Mouse (Mus musculus): ENCODE results near the gene Als2.

Gene Als2

DNA sequence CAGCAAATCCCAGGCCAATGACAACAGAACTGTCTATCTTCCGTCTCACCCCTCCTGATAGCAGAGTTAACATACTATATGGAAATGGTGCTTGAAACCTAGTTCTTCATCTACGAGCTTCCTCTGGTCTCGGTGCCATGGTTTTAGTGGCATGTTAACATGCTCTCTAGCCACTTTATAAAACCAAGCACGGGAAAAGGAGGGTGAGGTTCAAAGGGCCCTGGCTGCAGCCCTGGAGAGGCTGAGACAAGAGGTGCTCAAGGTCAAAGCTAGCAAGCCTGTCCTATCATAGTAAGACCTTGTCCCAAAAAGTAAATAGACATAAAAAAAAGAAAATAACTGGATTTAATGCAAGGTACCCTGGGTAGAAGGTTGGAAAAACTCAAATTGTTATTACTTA, 25.4 kb downstream of the Als2 start:
- DNase-seq, result no peak

DNA sequence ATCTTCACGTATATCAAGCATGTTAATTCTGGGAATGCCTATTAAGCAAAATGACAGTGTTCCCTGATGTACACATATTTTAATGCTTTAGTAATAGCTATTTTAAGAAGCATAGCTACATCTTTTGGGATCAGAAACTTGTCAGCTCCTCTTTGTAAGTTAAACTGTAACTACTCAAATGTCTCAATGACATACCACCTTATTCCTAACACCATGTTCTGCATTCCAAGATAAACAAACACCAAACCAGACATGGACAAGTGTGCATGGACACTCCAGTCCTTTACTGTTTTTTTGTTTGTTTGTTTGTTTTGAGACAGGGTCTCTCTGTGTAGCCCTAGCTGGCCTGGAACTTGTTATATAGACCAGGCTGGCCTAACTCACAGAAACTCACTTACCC, 28.7 kb downstream of the Als2 start:
- DNase-seq, result no peak

DNA sequence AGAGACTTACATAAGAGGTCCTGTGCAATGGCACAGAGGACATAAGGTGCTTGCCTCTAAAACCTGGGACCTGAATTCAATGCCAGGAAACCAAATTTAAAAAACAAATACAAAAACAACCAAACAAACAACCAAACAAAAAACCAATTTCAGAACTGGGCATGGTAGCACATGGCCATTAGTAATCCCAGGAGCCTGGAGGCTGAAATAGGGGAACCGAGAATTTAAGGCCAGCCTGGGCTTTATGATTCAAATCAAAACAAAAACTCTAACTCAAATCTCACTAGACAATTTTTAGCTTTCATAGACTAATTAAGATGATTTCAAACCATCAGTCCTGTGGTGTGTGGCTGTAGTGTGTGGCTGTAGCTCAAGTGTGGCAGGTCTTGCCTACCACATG, 32.5 kb downstream of the Als2 start:
- no peak for DNase-seq

GRCm38 (mm10) chr1:59202367-59202766, 34.7 kb downstream of the Als2 start:
- DNase-seq, result no peak

DNA sequence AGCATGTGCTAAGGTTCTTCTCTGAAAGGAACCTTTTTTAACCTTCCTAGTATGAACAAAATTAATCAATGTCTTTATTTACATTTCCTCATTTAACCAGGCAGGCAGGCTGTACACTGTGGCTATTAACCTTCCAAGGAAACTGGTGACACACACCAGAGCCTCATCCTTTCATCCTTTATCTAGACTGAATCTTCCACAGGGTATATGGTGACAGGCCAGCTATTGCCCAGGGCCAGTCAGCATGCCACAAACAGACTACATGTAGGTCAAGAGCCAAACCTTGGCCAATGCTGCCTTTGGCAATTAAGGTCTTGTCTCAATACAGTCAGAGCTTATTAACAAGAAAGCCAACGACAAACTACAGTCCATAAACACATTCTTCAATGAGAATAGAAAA, 35.5 kb downstream of the Als2 start:
- no peak for DNase-seq

DNA sequence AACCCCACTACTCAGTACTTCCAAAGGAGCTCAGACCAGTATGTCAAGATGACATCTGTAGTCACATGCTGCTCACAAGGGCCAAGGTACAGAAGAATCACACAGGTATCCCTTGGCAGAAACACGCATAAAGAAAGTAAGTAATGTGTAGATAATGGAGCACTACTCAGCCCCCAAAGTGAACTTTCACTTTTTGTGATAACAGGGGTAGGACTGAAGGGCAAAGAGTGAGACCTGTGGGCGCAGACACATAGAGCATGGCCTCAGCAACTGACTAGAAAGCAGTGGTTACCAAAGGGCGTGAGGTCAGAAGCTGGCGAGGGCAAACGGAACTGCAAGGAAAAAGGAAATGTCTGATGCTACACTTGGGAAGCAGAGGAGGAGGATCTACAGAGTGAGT, 36.1 kb downstream of the Als2 start:
- no peak for DNase-seq

- no peak for DNase-seq
These were observed 42.1 kb downstream of the Als2 start for GRCm38 (mm10) chr1:59194979-59195378.

DNA sequence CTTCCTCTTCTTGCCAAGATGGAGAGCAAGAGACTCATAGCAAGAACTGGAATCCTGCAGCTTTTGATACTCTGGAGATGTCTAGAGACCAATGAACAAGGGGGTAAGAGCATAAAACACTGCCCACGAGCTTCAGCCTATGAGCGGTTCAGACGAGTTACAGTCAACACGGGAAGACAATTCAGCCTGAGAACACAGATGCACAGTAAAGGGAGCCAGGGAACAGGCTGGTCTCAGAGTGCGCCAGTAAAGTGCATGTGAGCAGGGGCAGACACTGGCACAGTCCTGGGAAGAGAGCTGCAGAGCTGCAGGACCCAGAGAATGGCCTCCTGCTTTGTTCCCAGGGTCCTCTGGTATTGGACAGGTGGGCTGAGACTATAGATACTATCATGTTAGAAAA, 49.2 kb downstream of the Als2 start:
- no peak for DNase-seq

- no peak for DNase-seq
These were observed 50.7 kb downstream of the Als2 start for GRCm38 (mm10) chr1:59186317-59186716.

- no peak for DNase-seq
These were observed 51.6 kb downstream of the Als2 start for GRCm38 (mm10) chr1:59185410-59185809.

DNA sequence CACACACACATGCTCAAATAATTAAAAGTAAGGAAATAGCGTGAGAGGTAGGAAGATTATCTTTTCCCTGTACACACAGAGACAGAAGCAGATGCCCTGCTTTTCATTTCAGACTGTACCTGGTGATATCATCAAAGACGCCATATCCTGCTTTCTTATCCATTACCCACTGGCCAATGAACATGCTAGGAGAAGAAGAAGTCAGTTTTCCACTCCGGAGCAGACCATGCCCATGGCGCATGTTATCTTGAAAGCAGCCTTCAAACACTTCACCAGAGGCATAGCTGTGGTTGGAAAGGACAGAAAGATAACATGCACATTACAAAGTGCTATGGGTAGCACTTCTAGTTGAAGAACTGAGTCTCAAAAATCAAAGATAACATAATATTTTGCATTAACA, 54.0 kb downstream of the Als2 start:
- no peak for DNase-seq

DNA sequence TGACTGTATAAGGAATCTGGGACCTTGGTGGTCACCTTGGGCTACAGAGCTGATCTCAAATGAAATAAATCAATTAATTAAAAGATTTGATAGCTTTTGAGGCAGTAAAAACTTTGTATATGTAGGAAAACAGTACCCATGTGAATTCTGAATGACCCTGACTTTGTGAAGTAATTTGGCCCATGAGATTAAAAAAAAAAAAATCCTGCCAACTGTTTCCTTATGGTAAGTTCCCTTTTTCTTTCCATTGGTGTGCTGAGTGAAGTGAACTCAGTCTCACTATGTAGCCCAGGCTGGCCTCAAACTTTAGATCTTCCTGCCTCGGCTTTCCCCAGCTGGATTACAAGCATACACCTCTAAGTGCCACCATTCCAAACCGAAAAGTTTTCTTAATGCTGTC, 54.7 kb downstream of the Als2 start:
- no peak for DNase-seq

DNA sequence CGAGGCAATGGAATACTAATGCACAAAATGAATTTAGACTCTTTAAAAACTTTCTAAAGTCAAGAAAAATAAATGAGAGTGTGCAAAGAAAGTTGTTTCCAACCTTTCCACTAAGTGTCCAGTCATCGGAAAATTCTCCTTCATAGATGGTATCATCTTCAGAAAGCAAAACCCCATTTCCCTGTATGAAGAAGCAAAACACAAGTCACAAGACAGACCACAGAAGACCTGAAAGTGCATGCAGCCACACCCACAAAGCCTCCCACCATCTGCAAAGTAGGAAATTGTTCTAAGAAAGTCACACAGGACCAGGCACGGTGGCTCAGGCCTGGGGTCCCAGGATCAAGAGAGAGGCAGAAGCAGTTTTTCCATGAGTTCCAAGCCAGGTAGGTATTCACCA, 57.0 kb downstream of the Als2 start:
- no peak for DNase-seq

GRCm38 (mm10) chr1:59178401-59178800, 58.6 kb downstream of the Als2 start:
- no peak for DNase-seq

DNA sequence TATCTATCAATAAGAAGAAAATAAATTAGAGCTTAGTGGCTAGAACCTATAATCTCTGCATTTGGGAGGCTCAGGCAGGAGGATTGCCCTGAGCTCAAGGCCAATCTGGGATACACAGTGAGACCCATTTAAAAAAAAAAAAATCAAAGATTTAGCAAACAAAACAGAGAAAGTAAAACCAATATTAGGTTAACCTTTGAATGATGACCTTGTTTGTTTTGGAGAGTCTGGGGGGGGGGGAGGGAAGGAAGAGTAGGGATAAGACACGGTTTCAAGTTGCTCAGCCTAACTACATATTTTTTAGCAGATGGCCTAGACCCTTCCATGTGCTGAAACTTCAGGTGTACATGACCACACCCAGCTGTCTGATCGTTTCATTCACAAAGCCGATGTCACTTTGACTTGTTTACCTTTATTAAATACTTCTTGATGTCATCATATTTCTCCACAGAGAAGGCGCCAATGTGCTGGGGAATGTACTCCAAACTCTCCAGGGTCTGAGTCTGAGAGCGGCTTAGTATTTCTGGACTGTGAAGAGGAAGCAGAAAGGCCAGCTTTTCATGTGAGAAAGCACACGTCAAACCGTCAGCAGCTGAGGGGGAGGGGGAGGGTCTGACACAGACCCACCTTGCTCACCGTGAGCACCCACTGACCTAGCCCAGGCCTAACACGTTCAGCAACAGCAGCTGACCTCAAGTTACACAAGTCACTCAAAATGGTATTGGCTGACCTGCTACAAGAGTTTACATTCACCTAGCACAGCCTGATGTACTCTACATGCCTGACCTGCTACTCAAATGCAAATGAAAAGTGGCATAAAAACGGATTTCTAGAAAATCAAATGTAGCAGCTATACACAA, 62.3 kb downstream of the Als2 start:
- no peak for DNase-seq

GRCm38 (mm10) chr1:59173023-59173422, 64.0 kb downstream of the Als2 start:
- DNase-seq, result no peak

- DNase-seq, result no peak
These were observed 65.2 kb downstream of the Als2 start for GRCm38 (mm10) chr1:59171875-59172274.

GRCm38 (mm10) chr1:59170290-59170689, 66.7 kb downstream of the Als2 start:
- DNase-seq, result no peak

- no peak for DNase-seq
These were observed 67.4 kb downstream of the Als2 start for GRCm38 (mm10) chr1:59169586-59169985.

DNA sequence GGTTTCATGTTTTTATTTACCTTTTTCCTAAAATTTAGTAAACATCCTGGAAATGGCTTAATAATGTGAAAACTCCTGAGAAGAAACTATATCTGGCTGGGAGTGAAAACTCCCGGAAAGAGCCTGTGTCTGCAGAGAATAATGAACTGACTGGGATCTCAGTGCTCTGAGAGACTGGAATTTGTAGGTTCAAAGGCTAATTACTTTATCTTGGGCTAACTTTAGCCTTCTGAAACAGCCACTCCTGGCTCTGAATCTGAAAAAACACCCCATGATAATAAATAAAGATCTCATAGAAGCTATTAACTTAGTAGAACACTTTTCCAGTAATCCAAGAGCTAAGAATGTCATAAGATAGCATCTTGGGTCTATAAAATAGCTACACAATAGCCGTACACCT, 68.5 kb downstream of the Als2 start:
- no peak for DNase-seq

GRCm38 (mm10) chr1:59167654-59168425, 69.2 kb downstream of the Als2 start:
- DNase-seq, result no peak

GRCm38 (mm10) chr1:59166232-59166905, 70.7 kb downstream of the Als2 start:
- no peak for DNase-seq

DNA sequence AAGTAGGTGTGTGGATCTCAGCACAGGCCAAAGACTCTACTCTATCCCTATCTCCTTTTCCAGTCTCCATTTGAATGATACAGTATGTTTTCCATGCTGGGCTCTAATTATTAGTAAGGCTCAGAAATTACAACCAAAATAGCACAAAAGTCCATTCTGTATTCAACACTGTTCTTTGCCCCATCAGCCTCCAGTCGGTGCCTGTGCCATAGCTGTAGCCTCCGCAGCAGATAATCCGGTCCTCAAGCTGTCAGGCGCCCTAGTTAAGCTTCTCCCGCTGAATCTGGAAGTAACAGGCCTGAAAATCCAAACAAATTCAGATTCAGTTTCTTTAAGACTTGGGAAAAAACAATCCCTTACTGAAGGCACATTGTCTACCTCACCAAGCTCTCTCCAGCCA, 73.1 kb downstream of the Als2 start:
- no peak for DNase-seq

GRCm38 (mm10) chr1:59163030-59163461, 74.0 kb downstream of the Als2 start, which contains the start of gene Mpp4:
TSS of gene Mpp4 (minus strand) at chr1:59163389.
- no peak for DNase-seq

All from cerebellum, adult 11 months (tissue).